Mouse (Mus musculus) midbrain, embryonic 10.5 days (tissue): ENCODE data around the gene Bace2. TPM values are rescaled to one million over a fixed set of nuclear protein-coding genes. Genes with fewer than 3 reads are reported as not detected.
A peak's percentile ranks its signal among the peaks of the same experiment; 100 is the strongest.

Experiments
- DNase-seq: peaks from one replicate; pipeline ENCODE4 v3.0.0-alpha.2; 2017; ENCODE audit warnings: low spot score
- H3K27ac ChIP-seq: fragments of 300-500 bp; sonication (generic); replicated peaks from 2 replicates; pipeline ENCODE4 v1.5.1; 2016; ENCODE audit warnings: mild to moderate bottlenecking
- H3K27me3 ChIP-seq: fragments of 300-500 bp; sonication (generic); 2 replicates; pipeline ENCODE4 v1.6.1; 2016; ENCODE audit warnings: low read depth, mild to moderate bottlenecking; ENCODE audit not compliant: poor library complexity, severe bottlenecking
- H3K36me3 ChIP-seq: fragments of 300-500 bp; sonication (generic); 2 replicates; pipeline ENCODE4 v1.6.1; 2016; ENCODE audit warnings: mild to moderate bottlenecking, moderate library complexity
- H3K4me1 ChIP-seq: fragments of 300-500 bp; sonication (generic); 2 replicates; pipeline ENCODE4 v1.6.1; 2016
- H3K4me3 ChIP-seq: fragments of 300-500 bp; sonication (generic); 2 replicates; pipeline ENCODE4 v1.5.1; 2016; ENCODE audit warnings: mild to moderate bottlenecking, moderate library complexity
- H3K9me3 ChIP-seq: fragments of 300-500 bp; sonication (generic); replicated peaks from 2 replicates; pipeline ENCODE4 v1.6.1; 2016; ENCODE audit warnings: mild to moderate bottlenecking
- WGBS: fragments of 180-500 bp; shearing (Covaris S2); methylation state at CpG from one replicate; pipeline ENCODE4 v1.1.7; 2016; 5-methylcytosine and 5-hydroxymethylcytosine counted together
- polyA plus RNA-seq: library from polyadenylated mRNA; unstranded; fragments of >200 nt; fragmentation: Nextera tagmentation; extraction: Ambion mirVana; gene quantifications from 2 replicates; pipeline ENCODE4 v1.2.1, GENCODE M21; 2016

Bace2 gene
- polyA plus RNA-seq = 1.1 and 1.8 TPM in 2 replicates

DNA sequence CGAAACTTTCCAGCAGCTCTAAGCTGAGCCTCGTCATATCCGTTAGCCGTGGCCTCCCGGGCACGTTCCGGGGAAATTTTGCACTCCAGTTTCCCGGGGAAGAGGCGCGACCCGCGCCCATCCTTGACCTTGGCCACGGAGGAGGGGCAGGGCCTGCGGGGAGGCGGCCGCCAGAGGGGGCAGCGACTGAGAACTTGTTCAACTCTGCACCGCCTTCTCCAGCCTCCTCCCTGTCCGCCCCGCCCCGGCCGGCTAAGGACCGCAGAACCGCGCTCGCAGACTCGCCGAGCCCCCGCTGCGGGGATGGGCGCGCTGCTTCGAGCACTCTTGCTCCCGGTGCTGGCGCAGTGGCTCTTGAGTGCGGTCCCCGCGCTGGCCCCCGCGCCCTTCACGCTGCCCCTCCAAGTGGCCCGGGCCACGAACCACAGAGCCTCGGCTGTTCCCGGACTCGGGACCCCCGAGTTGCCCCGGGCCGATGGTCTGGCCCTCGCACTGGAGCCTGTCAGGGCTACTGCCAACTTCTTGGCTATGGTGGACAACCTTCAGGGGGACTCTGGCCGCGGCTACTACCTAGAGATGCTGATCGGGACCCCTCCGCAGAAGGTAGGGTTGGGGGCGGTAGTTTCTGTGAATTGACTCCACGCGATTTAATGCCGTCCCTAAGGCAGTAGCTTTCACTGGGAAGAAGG is at the start of gene Bace2:
Gene Bace2 (plus strand): TSS at position 244 of the 689 bp plus-strand sequence.
- H3K4me1 ChIP-seq = peaks cover 24% of the 10 kb centered on the region
- peak within 1 kb of the TSS; percentile 73 for H3K4me3 ChIP-seq
- no peaks in the 10 kb centered on the region for H3K36me3 ChIP-seq
- peak; percentile 77 for DNase-seq
- peaks cover 58% of the 10 kb centered on the region for H3K27me3 ChIP-seq
- no peaks in the 10 kb centered on the region for H3K9me3 ChIP-seq
- under 1% methylated on average over 58 of the region's 58 CpGs for WGBS
- peak within 1 kb of the TSS; percentile 61; the same call in 1 of the 2 replicates for H3K27ac ChIP-seq

DNA sequence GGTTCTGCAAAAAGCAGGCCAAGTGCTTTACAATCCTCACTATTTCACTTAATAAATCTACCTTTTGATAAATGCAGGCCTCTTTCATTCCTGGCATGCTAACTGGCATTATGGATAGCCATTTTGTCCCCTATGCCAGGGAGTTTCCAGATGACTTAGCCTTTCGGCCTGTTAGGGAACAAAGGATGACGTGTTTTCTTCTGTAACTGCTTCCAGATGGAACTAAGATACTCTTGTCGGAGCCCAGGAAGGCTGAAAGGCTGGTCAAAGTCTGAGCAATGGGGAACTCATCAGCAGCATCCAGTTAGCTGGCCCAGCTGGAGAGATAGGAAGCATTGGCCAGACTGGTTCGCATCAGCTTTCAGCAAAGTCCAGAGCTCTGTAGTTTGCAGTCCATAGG is 48.9 kb upstream of the Bace2 start:
- H3K36me3 ChIP-seq = no peaks in the 10 kb centered on the region
- H3K9me3 ChIP-seq = no peaks in the 10 kb centered on the region
- WGBS = 73% methylated on average over 4 of the region's 4 CpGs
- H3K27ac ChIP-seq = no peak overlapping the region
- no peak overlapping the region for H3K4me3 ChIP-seq
- no peak for DNase-seq
- 0 out of 2 replicates have a peak, but pooled peaks cover 3% of the 10 kb centered on the region for H3K4me1 ChIP-seq
- H3K27me3 ChIP-seq = no peaks in the 10 kb centered on the region

- Histone ChIP-seq H3K9me3 (no peaks in the 10 kb centered on the region), H3K4me3 (no peak overlapping the region), H3K4me1 (peaks cover 8% of the 10 kb centered on the region), H3K27ac (no peak overlapping the region), H3K27me3 (no peaks in the 10 kb centered on the region; the same call in 1 of the 2 replicates), H3K36me3 (no peaks in the 10 kb centered on the region)
- no peak for DNase-seq
- 75% methylated on average over 4 of the region's 4 CpGs for WGBS
Measured at GRCm38 (mm10) chr16:97309796-97310569, 46.6 kb upstream of the Bace2 start.

GRCm38 (mm10) chr16:97310570-97310846 is 46.0 kb upstream of the Bace2 start:
- Histone ChIP-seq H3K4me1 (peaks cover 8% of the 10 kb centered on the region), H3K27me3 (no peaks in the 10 kb centered on the region; the same call in 1 of the 2 replicates), H3K27ac (no peak overlapping the region), H3K4me3 (no peak overlapping the region), H3K9me3 (no peaks in the 10 kb centered on the region), H3K36me3 (no peaks in the 10 kb centered on the region)
- WGBS = 85% methylated on average over 1 of the region's 1 CpGs
- no peak for DNase-seq

DNA sequence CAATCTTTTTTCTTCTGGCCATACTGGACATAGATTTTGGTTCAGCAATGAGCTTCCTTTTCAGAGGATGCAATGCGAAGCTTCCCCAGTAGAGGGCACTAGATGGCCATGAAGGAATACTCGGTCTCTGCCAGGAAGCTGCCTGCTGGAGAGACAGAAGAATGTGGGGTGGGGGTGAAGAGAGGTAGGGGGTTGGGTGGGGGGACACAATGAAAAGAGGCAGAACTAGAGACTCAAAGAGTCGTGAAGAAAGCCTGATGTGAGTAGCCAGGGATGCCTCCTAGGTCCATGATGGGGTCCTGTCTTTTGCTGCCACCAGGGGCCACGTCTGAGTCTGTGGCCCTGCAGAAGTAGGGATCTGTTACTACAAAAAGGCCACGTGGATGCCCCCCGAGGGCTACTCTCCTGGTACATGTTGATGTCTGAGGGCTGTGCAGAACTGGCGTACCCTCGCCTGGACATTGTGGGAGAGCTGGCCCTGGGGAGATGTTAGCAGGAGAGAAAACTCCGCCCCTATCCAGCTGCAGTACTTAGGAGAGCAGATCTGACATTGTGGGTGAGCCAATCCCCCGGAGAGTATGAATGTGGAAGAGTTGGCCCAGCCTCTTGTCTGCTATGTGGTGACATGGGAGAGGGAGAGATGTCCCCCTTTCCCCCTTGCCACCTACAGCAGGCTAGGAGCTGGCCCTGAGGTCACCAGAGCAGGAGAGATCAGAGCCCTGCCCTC is 43.4 kb upstream of the Bace2 start:
- peak; percentile 77 for DNase-seq
- Histone ChIP-seq H3K27me3 (no peaks in the 10 kb centered on the region; the same call in 1 of the 2 replicates), H3K36me3 (no peaks in the 10 kb centered on the region), H3K4me3 (no peak overlapping the region), H3K4me1 (peaks cover 8% of the 10 kb centered on the region), H3K9me3 (no peaks in the 10 kb centered on the region), H3K27ac (no peak overlapping the region)
- 23% methylated on average over 10 of the region's 10 CpGs for WGBS

GRCm38 (mm10) chr16:97321576-97321975 is 35.0 kb upstream of the Bace2 start:
- DNase-seq = no peak
- Histone ChIP-seq H3K4me1 (peaks cover 15% of the 10 kb centered on the region), H3K9me3 (no peaks in the 10 kb centered on the region), H3K36me3 (no peaks in the 10 kb centered on the region), H3K4me3 (no peak overlapping the region), H3K27me3 (no peaks in the 10 kb centered on the region), H3K27ac (no peak overlapping the region)
- WGBS = 82% methylated on average over 3 of the region's 3 CpGs

GRCm38 (mm10) chr16:97322604-97323003 is 33.9 kb upstream of the Bace2 start:
- H3K9me3 ChIP-seq = no peaks in the 10 kb centered on the region
- H3K4me1 ChIP-seq = peaks cover 15% of the 10 kb centered on the region
- H3K4me3 ChIP-seq = no peak overlapping the region
- DNase-seq = no peak
- H3K36me3 ChIP-seq = no peaks in the 10 kb centered on the region
- no peaks in the 10 kb centered on the region for H3K27me3 ChIP-seq
- no peak overlapping the region; the same call in 1 of the 2 replicates for H3K27ac ChIP-seq

- Histone ChIP-seq H3K9me3 (no peaks in the 10 kb centered on the region), H3K4me1 (peaks cover 15% of the 10 kb centered on the region), H3K4me3 (no peak overlapping the region), H3K36me3 (no peaks in the 10 kb centered on the region), H3K27me3 (no peaks in the 10 kb centered on the region), H3K27ac (no peak overlapping the region)
- WGBS = 47% methylated on average over 8 of the region's 8 CpGs
- peak; percentile 44 for DNase-seq
Measured at GRCm38 (mm10) chr16:97325975-97326374, 30.6 kb upstream of the Bace2 start.

DNA sequence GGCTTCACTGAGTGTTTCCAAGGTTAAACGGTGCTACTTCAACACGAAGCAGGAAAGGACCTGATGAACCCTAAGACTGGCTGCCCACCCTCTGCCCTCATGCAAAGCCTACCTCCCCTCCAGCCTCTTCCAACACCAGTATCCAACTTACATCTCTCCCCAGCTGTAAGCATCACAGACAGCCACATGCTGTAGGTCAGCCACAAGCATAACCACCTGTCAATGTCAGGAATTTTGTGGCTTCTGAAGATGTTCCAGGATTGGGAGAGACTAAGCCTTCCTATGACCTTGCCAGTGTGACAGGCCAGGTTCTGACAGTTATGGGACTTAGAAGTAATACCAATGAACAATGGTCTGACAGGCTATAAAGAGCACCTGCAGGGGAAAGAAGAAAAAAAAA is 27.9 kb upstream of the Bace2 start:
- Histone ChIP-seq H3K27me3 (no peaks in the 10 kb centered on the region), H3K4me1 (0 out of 2 replicates have a peak, but pooled peaks cover 4% of the 10 kb centered on the region), H3K4me3 (no peak overlapping the region)

DNA sequence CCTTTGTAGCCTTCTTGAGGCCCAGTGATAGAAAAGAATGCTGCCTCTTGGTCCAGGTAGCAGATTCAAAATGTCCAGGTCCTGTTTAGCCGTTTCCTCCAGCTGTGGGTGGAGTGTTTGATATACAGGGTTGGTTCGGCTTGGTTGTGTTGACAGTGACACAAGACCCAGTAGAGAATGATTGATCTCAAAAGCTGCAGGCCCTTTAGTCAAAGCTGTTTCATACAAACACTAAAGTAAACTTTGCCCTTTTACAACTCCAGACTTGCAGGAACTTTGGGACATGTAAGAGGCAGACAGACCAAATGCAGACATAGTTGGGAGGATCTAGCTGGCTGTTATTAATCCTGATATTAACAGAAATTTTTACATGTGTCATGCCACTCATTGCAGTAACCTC is 3.5 kb upstream of the Bace2 start:
- WGBS = 85% methylated on average over 2 of the region's 2 CpGs

More for the DNA sequence above, 27.9 kb upstream of the Bace2 start:
- no peak overlapping the region for H3K27ac ChIP-seq
- DNase-seq = no peak
- H3K36me3 ChIP-seq = no peaks in the 10 kb centered on the region
- no peaks in the 10 kb centered on the region for H3K9me3 ChIP-seq
- 91% methylated on average over 2 of the region's 2 CpGs for WGBS

GRCm38 (mm10) chr16:97354632-97355031 is 1.9 kb upstream of the Bace2 start:
- 79% methylated on average over 2 of the region's 2 CpGs for WGBS
- DNase-seq = no peak
- Histone ChIP-seq H3K27me3 (peaks cover 55% of the 10 kb centered on the region), H3K36me3 (no peaks in the 10 kb centered on the region), H3K4me3 (no peak overlapping the region), H3K27ac (no peak overlapping the region), H3K4me1 (peaks cover 24% of the 10 kb centered on the region), H3K9me3 (no peaks in the 10 kb centered on the region)

More for the DNA sequence above, 3.5 kb upstream of the Bace2 start:
- Histone ChIP-seq H3K27me3 (peaks cover 39% of the 10 kb centered on the region), H3K4me3 (no peak overlapping the region), H3K4me1 (peaks cover 22% of the 10 kb centered on the region), H3K9me3 (no peaks in the 10 kb centered on the region), H3K27ac (no peak overlapping the region), H3K36me3 (no peaks in the 10 kb centered on the region)
- no peak for DNase-seq

- whole genome bisulfite sequencing = under 1% methylated on average over 25 of the region's 25 CpGs
- H3K27ac ChIP-seq = no peak overlapping the region
- peaks cover 58% of the 10 kb centered on the region for H3K27me3 ChIP-seq
- no peaks in the 10 kb centered on the region for H3K36me3 ChIP-seq
- DNase-seq = peak; percentile 38
- peaks cover 24% of the 10 kb centered on the region for H3K4me1 ChIP-seq
- H3K9me3 ChIP-seq = no peaks in the 10 kb centered on the region
- H3K4me3 ChIP-seq = peak overlapping the region; percentile 73
Measured at GRCm38 (mm10) chr16:97357188-97357821, 763 bp downstream of the Bace2 start.
